Mouse (Mus musculus) neutrophil, adult 5-6 weeks (primary cell): Measurements from ENCODE around the gene Cphx3. TPM values are rescaled to one million over a fixed set of nuclear protein-coding genes. Genes with fewer than 3 reads are reported as not detected.
"Not testable (repeated sequence)": the region's sequence is repeated elsewhere in the genome, so short reads cannot be mapped to it uniquely, and the experiment has no call there.

ENCODE experiments used
- ATAC-seq: fragments of 151-379, 151-347 bp; 2 replicates; pipeline ENCODE4 v1.8.0; 2017; ENCODE audit warnings: mild to moderate bottlenecking, moderate TSS enrichment; ENCODE audit not compliant: insufficient number of reproducible peaks, poor library complexity, low FRiP score, severe bottlenecking; ENCODE audit errors: extremely low read depth
- total RNA-seq: library from RNA; stranded (forward); fragments of 200-1000 nt; gene quantifications from 2 replicates; pipeline ENCODE4 v1.2.3, GENCODE M21; 2017

The Cphx3 gene
- total RNA-seq = not detected in 2 replicates

- ATAC-seq = not testable (repeated sequence)
Measured at GRCm38 (mm10) chr14:26081997-26082396, at the start of gene Cphx3. TSS of gene Cphx3 (plus strand) at chr14:26082297.

GRCm38 (mm10) chr14:26034364-26034763 is 47.7 kb upstream of the Cphx3 start:
- ATAC-seq = not testable (repeated sequence)

DNA sequence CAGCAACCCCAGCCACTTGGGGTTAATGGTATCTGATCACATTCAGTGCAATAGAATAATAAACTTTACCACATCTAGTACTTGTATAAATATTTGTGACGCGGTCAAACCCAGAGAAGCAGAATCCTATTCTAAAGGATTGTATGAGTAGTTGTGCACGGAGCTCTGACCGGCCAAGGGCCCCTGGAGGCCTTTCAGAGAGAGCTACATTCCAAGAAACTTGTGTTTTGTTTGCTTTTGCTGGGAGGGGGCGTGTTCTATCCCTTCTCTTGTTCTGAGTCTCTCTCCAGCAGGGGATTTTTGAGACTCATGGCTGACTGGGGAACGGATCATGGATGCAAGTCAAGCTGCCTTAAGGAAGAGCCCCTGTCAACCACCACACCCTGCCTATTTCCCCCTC is 46.7 kb upstream of the Cphx3 start:
- not testable (repeated sequence) for ATAC-seq

DNA sequence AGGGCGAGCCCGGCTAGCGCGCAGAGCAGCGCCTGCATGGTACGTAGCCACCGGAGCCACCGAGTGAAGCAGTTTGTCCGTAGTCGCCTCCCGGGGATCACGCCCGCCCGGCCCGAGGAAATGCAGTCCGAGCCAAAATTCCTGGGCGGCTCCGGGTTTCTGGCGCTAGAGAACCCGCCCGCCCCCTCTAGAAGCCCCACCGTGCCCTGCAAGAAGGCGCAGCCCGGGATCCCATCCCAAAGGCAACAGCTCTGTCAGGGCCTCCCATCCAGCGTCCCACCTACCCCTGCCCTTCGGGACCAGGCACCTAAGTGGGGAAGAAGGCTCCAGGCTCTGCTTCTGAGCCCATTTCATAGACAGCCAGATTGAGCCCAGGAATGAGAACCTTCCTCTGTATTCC is 39.5 kb upstream of the Cphx3 start, which contains the start of gene Gm9780:
Gene Gm9780 (minus strand): TSS at position 101 of the 400 bp plus-strand sequence.
- ATAC-seq = not testable (repeated sequence)

DNA sequence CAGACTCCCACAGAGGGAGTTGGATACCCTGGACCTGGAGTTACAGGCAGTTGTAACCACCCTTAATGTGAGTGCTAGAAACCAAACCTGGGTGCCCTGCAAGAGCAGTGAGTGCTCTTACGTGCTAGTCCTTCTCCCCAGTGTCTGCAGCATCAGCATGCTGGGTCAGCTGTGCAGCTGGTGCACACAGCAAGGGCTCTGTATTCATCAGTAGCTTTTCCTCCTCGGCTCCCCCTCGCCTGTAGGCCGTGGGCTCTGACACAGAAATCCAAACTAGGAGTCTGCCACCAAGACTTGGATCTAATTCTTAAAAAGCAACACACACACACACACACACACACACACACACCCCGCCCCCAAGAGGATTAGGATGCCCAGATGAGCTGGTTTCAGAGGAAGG is 37.1 kb upstream of the Cphx3 start:
- not testable (repeated sequence) for ATAC-seq

DNA sequence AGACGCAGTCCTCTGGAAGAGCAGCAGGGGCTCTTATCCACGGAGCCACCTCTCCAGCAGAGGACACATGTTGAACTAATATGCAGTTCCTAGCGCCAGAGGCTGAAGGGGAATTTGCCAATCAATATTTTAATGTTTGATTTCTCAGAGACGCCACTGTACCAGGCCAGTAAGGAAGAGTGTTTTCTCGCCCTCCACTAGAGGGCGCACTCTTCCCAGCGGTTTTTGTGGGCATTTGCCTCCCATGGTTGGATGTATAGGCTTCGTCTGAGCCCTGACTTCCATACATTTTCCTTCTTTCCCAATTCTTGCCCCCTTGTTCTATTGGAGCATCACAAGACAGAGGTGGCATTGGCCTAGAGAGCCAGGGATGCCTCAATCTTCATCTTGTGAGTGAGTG is 35.1 kb upstream of the Cphx3 start:
- not testable (repeated sequence) for ATAC-seq

GRCm38 (mm10) chr14:26048767-26049166 is 33.3 kb upstream of the Cphx3 start:
- ATAC-seq = not testable (repeated sequence)

GRCm38 (mm10) chr14:26058184-26058583 is 23.9 kb upstream of the Cphx3 start:
- ATAC-seq = 0 out of 2 replicates have a peak, but pooled peaks have one; percentile 3

- ATAC-seq = not testable (repeated sequence)
Measured at GRCm38 (mm10) chr14:26059362-26059761, 22.7 kb upstream of the Cphx3 start.

DNA sequence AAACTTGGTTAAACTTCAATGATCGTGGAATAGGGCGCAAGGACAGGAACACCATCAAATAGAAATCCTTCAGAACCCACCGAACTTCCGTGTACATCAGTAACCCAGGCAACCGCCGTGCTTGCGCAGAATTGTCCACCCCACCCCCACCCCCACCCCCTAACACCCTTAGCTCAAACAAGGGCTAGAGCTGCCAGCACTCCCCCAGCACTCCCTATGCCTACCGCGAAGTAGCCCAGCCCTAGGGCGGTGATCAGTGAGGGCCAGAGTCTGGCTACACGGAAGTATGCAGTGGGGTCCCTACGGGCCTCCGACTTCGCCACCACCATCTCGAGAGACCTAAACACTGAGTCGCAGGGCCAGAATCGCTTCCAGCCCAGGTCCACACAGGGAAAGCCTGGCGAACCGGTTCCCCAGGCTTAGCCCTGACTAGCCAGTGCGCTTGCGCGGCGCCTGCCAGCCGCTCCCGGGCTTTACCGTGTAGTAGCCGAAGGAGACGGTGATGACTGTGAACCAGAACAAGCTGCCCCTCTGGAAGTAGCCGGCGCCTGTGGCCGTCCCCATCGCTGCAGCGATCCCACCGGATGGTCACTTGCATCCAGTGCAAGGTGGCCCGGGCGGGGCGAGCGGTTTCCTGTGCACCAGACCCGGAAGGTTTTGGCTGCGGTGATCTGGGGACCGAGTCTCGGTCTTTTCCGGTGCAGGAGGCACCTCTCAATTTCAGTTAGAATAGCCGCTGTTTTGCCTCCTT is 15.3 kb upstream of the Cphx3 start:
- ATAC-seq = peak; percentile 39

GRCm38 (mm10) chr14:26067325-26067633 is 14.8 kb upstream of the Cphx3 start, which contains the start of gene Tmem254c:
TSS of gene Tmem254c (minus strand) at chr14:26067355.
- ATAC-seq = peak; percentile 64

DNA sequence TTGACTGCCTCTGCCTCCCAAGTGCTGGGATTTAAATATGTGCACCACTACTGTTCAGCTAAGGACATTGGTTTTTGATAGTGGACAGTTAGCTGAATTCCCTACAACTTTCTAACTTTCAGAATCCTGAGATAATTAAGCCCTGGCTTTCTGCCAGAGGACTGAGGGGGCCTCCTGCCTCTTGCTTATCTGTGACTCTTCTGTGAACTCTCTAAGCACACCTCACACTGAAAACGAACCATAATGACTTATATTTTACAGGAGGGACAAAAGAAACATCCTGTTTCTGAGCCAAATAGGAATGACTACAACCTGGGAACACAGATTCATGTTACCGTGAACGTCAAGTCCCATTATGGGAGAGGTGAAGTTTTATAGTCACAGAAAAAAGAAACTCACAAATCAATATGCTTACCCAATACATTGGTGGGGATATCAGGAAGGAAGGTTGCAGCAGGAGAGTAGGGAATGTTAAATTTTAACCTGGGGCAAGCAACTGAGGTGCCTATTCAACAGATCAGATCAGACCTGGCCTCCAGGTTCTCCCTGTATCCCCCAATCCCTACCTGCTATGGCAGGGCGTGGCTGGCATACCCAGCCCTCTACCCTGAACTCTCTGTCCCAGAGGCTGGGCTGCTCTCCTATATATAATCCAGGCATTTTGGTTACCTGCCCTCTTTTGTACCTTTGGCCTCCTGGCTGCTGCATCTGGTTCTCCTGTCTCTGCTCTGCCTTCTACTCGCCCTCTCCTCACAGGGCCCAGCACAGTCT is 5.3 kb upstream of the Cphx3 start:
- not testable (repeated sequence) for ATAC-seq

GRCm38 (mm10) chr14:26081216-26081615 is 881 bp upstream of the Cphx3 start, which contains the start of gene Cphx2:
TSS of gene Cphx2 (plus strand) at chr14:26081516.
- not testable (repeated sequence) for ATAC-seq

- ATAC-seq = not testable (repeated sequence)
Measured at GRCm38 (mm10) chr14:26097622-26098021, 15.5 kb downstream of the Cphx3 start.

DNA sequence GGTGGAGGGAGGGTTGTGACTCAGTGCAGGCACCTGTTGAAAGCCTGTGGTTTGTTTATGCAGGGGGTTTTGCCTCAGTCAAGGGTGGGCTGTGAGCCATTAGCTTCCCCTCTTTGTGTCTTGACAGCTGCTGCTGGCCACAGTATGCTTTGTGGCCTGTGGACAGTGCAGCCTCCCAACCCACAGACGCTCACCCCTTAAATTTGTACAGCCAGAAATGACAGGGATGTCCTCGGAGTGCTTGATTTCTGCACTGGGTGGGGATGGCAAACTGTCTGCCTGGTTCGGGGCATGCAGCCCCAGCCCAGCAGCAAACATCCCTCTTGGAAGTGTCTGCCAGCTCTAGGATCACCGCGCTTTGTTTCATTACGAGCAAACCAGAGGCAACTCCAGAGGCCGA is 36.1 kb downstream of the Cphx3 start, which contains the start of gene Duxbl2:
Gene Duxbl2 (plus strand): TSS at position 200 of the 400 bp plus-strand sequence.
- ATAC-seq = not testable (repeated sequence)

- ATAC-seq = not testable (repeated sequence)
Measured at GRCm38 (mm10) chr14:26118550-26119000, 36.5 kb downstream of the Cphx3 start.

DNA sequence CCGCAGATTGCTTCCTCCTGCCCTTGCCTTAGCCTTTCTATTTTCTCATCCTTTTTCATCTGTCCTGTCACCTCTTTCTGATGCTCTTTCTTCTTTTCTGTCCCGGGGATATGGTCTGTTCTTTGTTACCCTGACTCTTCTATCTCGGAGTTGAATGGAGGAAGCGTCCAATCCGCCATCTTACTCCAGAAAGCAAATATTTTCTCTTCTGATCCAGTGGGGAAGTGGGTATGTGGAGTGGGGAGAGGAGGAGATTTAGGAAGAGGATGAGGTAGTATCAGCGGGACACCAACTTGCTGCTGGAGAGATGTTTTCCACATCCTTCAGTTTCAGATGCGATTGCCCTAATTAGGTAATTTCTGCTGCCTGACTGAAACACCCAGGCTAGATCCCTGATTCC is 37.0 kb downstream of the Cphx3 start:
- ATAC-seq = not testable (repeated sequence)

DNA sequence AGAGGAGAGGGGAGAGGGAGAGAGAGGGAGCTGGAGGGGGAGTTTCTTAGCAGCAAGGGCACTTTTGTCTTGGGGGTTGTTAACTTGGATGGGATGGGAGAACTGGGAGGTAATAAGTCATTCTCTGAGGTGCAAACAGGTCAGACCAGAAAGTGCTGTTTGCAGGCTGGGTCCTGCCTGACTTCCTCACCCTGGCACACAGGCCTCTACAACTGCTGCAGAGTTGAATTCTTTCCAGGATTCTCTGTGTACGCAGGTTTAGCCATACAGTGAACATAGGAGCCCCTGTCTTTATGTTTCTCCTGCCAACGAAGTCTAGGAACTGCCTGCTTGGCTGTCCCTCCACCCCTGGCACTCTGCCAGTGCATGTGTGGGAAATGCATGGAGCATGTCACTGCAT is 65.0 kb downstream of the Cphx3 start:
- ATAC-seq = not testable (repeated sequence)

DNA sequence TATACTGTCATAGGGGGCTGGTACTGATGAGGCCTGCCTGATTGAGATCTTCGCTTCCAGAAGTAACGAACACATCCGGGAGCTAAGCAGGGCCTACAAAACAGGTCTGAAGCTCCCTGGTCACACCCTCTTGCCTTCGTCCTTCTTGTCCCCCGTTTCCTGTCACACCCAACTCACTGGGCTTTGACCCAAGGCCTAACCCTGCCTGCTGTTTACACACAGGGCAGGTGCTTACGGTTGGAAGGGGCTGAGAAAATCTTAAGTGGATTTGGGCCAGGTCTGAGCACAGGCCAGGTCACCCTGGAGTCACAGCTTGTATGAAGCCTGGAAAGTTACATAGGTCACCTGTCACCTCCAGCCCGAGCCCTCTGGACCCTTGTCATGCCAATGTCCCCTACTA is 73.9 kb downstream of the Cphx3 start:
- not testable (repeated sequence) for ATAC-seq

- not testable (repeated sequence) for ATAC-seq
Measured at GRCm38 (mm10) chr14:26161156-26161555, 79.1 kb downstream of the Cphx3 start.
